Mouse (Mus musculus) midbrain, embryonic 14.5 days (tissue): ENCODE measurements around the gene Jpt1. TPM values are rescaled to one million over a fixed set of nuclear protein-coding genes. Genes with fewer than 3 reads are reported as not detected.
"Not testable (repeated sequence)": the region's sequence is repeated elsewhere in the genome, so short reads cannot be mapped to it uniquely, and the experiment has no call there.

Source experiments
- ATAC-seq: fragments of 200-750 bp; cut with Nextera tagmentation; 2 replicates; pipeline ENCODE4 v1.8.0; 2017; ENCODE audit warnings: moderate number of reproducible peaks, moderate library complexity; ENCODE audit not compliant: low FRiP score, low TSS enrichment
- DNase-seq: peaks from one replicate; pipeline ENCODE4 v3.0.0-alpha.2; 2015
- H3K27ac ChIP-seq: fragments of 300-500 bp; sonication (generic); replicated peaks from 2 replicates; pipeline ENCODE4 v1.5.1; 2014; ENCODE audit warnings: mild to moderate bottlenecking, low read depth, low read length, moderate library complexity
- H3K27me3 ChIP-seq: fragments of 300-500 bp; sonication (generic); 2 replicates; pipeline ENCODE4 v1.6.1; 2014; ENCODE audit warnings: low read length, control low read depth, mixed read lengths; ENCODE audit not compliant: control insufficient read depth, insufficient read depth
- H3K36me3 ChIP-seq: fragments of 300-500 bp; sonication (generic); 2 replicates; pipeline ENCODE4 v1.6.1; 2014; ENCODE audit warnings: low read length, control low read depth; ENCODE audit not compliant: control insufficient read depth, insufficient read depth
- H3K4me1 ChIP-seq: fragments of 300-500 bp; sonication (generic); 2 replicates; pipeline ENCODE4 v1.6.1; 2014; ENCODE audit warnings: mild to moderate bottlenecking, antibody characterized with exemption, low read length, control low read depth; ENCODE audit not compliant: control insufficient read depth, insufficient read depth
- H3K4me2 ChIP-seq: fragments of 300-500 bp; sonication (generic); 2 replicates; pipeline ENCODE4 v1.6.1; 2014; ENCODE audit warnings: mild to moderate bottlenecking, low read length, moderate library complexity
- H3K4me3 ChIP-seq: fragments of 300-500 bp; sonication (generic); replicated peaks from 2 replicates; pipeline ENCODE4 v1.5.1; 2014; ENCODE audit warnings: low read depth, low read length
- H3K9ac ChIP-seq: fragments of 300-500 bp; sonication (generic); replicated peaks from 2 replicates; pipeline ENCODE4 v1.6.1; 2014; ENCODE audit warnings: mild to moderate bottlenecking, low read length, moderate library complexity
- H3K9me3 ChIP-seq: fragments of 300-500 bp; sonication (generic); 2 replicates; pipeline ENCODE4 v1.6.1; 2016; ENCODE audit warnings: low read length, control low read depth, mixed read lengths; ENCODE audit not compliant: control insufficient read depth
- WGBS: fragments of 180-500 bp; shearing (Covaris S2); extraction: QIAGEN DNeasy Blood & Tissue Kit; methylation state at CpG from one replicate; pipeline ENCODE4 v1.1.7; 2014; 5-methylcytosine and 5-hydroxymethylcytosine counted together
- polyA plus RNA-seq: library from polyadenylated mRNA; unstranded; fragments of >200 nt; fragmentation: Nextera tagmentation; extraction: Ambion mirVana; gene quantifications from 2 replicates; pipeline ENCODE4 v1.2.1, GENCODE M21; 2014

The Jpt1 gene
- polyA plus RNA-seq, 1 experiment from 2014 or later, result 1,631 TPM

DNA sequence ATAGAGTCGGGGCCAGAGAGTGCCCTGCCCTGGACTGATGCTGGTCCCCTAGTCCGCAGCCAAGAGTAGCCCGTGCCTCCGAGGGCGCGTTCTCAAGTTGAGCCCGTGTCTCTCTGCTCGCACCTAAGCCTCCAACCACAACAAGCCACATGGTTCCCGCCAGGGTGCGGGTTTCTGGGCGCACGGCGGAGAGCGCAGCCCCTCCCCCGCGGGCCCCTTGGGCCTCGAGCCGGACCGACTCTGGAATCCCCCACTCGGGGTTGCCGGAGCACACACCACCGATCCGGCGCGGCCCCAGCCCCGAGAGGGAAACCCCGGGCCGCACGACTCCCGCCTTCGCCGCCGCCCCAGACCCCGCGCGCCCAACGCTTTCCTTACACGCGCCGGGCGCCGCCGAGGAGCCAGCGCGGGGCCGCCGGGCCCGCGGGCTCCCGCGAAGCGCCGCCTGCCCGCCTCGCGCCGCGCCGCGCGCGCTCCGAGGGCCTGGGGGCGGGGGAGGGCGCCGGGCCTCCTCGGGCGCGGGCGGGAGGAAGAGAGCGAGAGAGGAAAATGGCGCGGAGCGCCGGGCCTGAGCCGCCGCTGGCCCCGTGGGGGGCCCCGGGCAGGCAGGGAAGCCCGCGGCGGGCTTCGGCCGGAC lies 21.3 kb upstream of the Jpt1 start:
- WGBS, result under 1% methylated on average over 75 of the region's 84 CpGs
- Histone ChIP-seq H3K4me1 (peaks cover 16% of the 10 kb centered on the region), H3K4me2 (peak overlapping the region; percentile 77), H3K27me3 (no peaks in the 10 kb centered on the region), H3K9me3 (no peaks in the 10 kb centered on the region), H3K27ac (peak overlapping the region; percentile 99), H3K4me3 (peak overlapping the region; percentile 91), H3K36me3 (peaks cover 34% of the 10 kb centered on the region), H3K9ac (peak overlapping the region; percentile 87)
- peak; percentile 77 for ATAC-seq
- peak; percentile 89 for DNase-seq

DNA sequence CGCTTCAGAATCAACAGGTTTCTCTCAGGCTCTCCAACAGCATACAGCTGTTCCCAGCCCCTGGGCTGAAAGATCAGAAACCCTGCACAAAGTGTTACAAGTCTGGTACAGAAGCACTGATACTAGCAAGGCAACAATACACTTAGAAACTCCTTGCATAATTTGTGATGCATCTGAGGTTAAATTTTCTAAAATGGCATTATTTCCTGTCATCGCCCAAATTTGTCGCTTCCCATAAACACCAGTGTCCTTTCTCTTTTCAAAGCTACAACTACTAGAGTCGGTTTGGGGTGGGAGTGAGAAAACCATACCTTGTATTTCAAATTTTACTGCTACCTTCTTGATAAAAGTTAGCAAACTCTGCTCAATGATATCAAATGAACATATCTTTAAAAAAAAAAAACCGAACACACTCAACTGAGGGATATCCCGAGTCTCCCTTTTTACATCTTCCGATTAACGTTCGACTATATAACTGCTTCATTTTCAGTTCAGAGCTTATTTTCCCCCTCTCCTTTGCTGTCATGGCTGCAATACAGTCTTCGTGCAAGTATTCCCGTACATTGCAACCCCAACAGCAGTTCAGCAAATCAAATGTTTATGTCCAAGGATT lies 20.7 kb upstream of the Jpt1 start:
- peaks cover 38% of the 10 kb centered on the region for H3K36me3 ChIP-seq
- peak; percentile 19 for DNase-seq
- H3K4me2 ChIP-seq, result peak overlapping the region; percentile 77
- no peak for ATAC-seq
- no peaks in the 10 kb centered on the region for H3K27me3 ChIP-seq
- peak overlapping the region; percentile 87 for H3K9ac ChIP-seq
- WGBS, result 6% methylated on average over 11 of the region's 11 CpGs
- H3K27ac ChIP-seq, result peak overlapping the region; percentile 99
- peak overlapping the region; percentile 91 for H3K4me3 ChIP-seq
- no peaks in the 10 kb centered on the region for H3K9me3 ChIP-seq
- peaks cover 16% of the 10 kb centered on the region for H3K4me1 ChIP-seq

DNA sequence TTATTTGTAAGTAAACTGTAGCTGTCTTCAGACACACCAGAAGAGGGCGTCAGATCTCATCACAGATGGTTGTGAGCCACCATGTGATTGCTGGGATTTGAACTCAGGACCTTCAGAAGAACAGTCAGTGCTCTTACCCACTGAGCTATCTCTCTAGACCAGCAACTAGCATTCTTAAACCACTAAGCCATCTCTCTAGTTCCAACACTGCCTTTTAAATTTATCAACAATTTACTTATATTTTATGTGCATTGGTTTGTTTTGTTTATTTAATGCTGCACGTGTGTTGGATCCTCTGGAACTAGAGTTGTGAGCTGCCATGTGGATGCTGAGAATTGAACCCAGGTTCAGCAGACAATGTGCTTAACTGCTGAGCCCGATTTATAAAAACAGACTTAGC lies 12.3 kb upstream of the Jpt1 start:
- not testable (repeated sequence) for H3K9me3 ChIP-seq, H3K27ac ChIP-seq, H3K4me2 ChIP-seq, DNase-seq, ATAC-seq, H3K4me1 ChIP-seq, H3K9ac ChIP-seq, H3K4me3 ChIP-seq, H3K27me3 ChIP-seq
- 92% methylated on average over 3 of the region's 3 CpGs for WGBS
- peaks cover 76% of the 10 kb centered on the region for H3K36me3 ChIP-seq

DNA sequence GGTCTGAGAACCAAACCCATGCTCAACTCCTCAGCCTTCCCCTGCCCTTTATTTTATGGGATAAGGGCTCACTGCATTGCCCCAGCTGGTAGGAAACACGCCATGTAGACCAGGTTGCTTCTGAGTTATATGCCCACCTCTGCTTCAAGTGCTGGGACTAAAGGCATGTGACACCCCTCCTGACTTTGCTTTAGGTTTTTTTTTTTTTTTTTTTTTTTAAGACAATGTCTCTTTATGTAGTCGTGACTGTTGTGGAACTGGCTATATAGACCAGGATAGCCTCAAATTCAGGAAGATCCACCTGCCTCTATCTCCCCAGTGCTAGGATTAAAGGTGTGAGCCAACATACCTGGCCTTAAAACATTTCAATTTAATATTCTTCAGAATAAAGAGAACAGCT lies 8.5 kb upstream of the Jpt1 start:
- Histone ChIP-seq H3K4me2 (no peak overlapping the region), H3K36me3 (peaks cover 50% of the 10 kb centered on the region), H3K27ac (no peak overlapping the region), H3K9me3 (no peaks in the 10 kb centered on the region), H3K9ac (no peak overlapping the region), H3K4me1 (no peaks in the 10 kb centered on the region), H3K27me3 (no peaks in the 10 kb centered on the region), H3K4me3 (no peak overlapping the region)
- ATAC-seq (no peak), DNase-seq (no peak)
- WGBS, result 89% methylated on average over 2 of the region's 2 CpGs

DNA sequence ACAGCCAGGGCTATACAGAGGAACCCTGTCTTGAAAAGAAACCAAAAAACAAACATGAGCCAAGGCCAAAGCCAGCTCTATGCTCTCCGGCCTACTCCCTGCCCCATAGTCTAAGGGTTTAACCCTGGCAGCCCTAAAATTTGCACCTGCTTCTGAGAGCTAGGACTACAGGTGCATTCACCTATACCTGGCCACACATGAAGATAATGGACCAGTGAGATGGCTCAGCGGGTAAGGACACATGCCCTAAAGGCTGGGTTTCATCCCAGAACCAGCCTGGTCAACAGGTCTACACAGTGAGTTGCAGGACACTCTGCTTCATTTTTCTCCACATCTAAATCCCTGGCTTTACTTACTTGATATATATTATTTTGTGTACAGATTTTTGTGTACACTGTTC lies 8.1 kb upstream of the Jpt1 start:
- H3K27ac ChIP-seq, result no peak overlapping the region
- H3K4me2 ChIP-seq, result no peak overlapping the region
- H3K9me3 ChIP-seq, result no peaks in the 10 kb centered on the region
- no peak for ATAC-seq
- no peak for DNase-seq
- no peaks in the 10 kb centered on the region for H3K4me1 ChIP-seq
- no peaks in the 10 kb centered on the region for H3K27me3 ChIP-seq
- H3K4me3 ChIP-seq, result no peak overlapping the region
- 97% methylated on average over 2 of the region's 2 CpGs for WGBS
- no peak overlapping the region for H3K9ac ChIP-seq
- H3K36me3 ChIP-seq, result peaks cover 45% of the 10 kb centered on the region

DNA sequence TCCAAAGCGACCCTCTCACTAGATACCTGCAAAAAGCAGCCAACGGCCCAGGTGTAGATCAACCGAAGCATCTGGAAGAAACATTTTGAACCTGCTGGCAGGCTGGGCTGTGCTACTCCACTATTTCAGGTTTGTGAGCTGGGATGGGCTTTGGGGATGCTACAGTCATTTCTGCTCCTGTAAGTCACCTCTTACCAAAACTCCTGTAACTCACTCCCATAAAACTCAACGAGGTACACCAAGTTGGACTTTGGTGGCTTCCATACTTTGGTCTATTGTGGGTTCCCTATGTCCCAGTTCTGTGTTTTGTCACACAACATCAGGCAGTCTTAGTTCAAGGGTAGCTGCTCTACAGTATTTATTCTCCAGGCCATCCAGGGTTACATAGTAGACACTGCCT lies 6.9 kb upstream of the Jpt1 start:
- no peak overlapping the region for H3K4me3 ChIP-seq
- H3K27ac ChIP-seq, result no peak overlapping the region
- WGBS, result 90% methylated on average over 4 of the region's 4 CpGs
- no peak overlapping the region for H3K9ac ChIP-seq
- peaks cover 34% of the 10 kb centered on the region for H3K36me3 ChIP-seq
- no peaks in the 10 kb centered on the region for H3K4me1 ChIP-seq
- no peaks in the 10 kb centered on the region for H3K9me3 ChIP-seq
- no peak overlapping the region for H3K4me2 ChIP-seq
- no peaks in the 10 kb centered on the region for H3K27me3 ChIP-seq
- ATAC-seq (no peak), DNase-seq (no peak)

DNA sequence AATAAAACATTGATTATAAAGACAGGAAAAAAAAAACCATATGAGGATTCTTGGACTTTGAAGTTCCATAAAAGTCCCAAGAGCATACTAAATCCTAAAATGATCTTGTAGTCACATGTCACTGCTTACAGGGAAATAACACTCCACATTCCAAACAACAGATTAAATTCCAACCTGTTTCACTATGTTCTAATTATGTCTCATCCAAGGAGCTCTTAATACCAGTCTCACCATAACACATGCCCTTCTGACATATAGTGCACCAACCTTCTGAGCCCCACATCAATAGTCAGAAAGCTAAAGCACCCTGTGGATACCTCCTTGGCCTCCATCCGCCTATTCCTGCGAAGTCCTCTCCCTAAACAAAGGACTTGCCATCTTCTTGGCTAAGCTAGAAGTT lies 6.0 kb upstream of the Jpt1 start:
- no peak overlapping the region for H3K4me3 ChIP-seq
- H3K4me2 ChIP-seq, result no peak overlapping the region
- H3K36me3 ChIP-seq, result peaks cover 25% of the 10 kb centered on the region
- no peak overlapping the region for H3K9ac ChIP-seq
- no peaks in the 10 kb centered on the region for H3K27me3 ChIP-seq
- H3K4me1 ChIP-seq, result no peaks in the 10 kb centered on the region
- H3K9me3 ChIP-seq, result no peaks in the 10 kb centered on the region
- ATAC-seq, result no peak
- WGBS, result 46% methylated on average over 2 of the region's 2 CpGs
- no peak overlapping the region for H3K27ac ChIP-seq
- no peak for DNase-seq

DNA sequence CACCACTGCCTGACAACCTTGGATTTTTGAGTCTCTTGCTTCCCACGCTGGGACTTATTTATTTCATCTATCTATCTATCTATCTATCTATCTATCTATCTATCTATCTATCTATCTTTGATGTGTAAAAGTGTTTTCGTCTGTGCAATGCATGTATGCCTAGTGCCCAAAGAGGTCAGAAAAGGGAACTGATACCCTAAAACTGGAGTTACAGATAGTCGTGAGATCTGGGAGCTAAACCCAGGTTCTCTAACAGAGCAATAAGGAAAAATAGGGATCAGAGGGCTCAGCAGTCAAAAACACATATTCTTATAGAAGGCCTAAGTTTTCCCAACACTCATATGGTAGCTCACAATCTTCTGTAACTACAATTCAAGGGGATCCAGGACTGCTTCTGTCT lies 5.4 kb upstream of the Jpt1 start:
- Histone ChIP-seq H3K4me3 (no peak overlapping the region), H3K27me3 (no peaks in the 10 kb centered on the region), H3K4me2 (no peak overlapping the region), H3K36me3 (peaks cover 19% of the 10 kb centered on the region), H3K9me3 (no peaks in the 10 kb centered on the region), H3K9ac (no peak overlapping the region), H3K4me1 (no peaks in the 10 kb centered on the region), H3K27ac (no peak overlapping the region)
- DNase-seq, result no peak
- 92% methylated on average over 3 of the region's 3 CpGs for WGBS
- no peak for ATAC-seq

DNA sequence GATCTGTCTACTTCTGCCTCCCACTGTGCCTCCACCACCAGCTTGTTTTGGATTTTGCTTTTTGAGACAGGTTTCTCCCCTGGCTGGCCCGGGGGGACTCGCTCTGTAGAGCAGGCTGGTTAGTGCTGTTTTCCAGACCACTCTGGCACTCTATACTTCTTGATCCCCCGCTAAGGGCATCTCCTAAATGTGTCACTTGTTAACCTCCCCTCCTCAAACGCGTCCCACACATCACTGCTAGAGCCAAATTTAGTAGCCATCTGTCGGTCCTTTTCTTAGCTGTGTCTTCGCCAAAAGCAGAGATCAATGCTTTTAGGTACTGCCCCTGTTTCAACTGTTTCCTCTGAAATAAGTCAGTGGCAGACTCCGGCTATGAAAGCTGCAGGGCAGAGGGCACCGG lies 4.5 kb upstream of the Jpt1 start:
- H3K4me1 ChIP-seq, result no peaks in the 10 kb centered on the region
- H3K27me3 ChIP-seq, result no peaks in the 10 kb centered on the region
- WGBS, result 81% methylated on average over 9 of the region's 9 CpGs
- H3K4me3 ChIP-seq, result no peak overlapping the region
- ATAC-seq (no peak), DNase-seq (no peak)
- no peak overlapping the region for H3K9ac ChIP-seq
- peaks cover 11% of the 10 kb centered on the region for H3K36me3 ChIP-seq
- no peak overlapping the region for H3K27ac ChIP-seq
- H3K9me3 ChIP-seq, result no peaks in the 10 kb centered on the region
- no peak overlapping the region for H3K4me2 ChIP-seq
